Mouse (Mus musculus) WW6 (cell line): ENCODE data around the gene Itgal.

ENCODE experiments used
- DNase-seq: peaks from one replicate; pipeline ENCODE4 v3.0.0-alpha.2; 2013; ENCODE audit warnings: low read depth, low spot score

The Itgal gene

DNA sequence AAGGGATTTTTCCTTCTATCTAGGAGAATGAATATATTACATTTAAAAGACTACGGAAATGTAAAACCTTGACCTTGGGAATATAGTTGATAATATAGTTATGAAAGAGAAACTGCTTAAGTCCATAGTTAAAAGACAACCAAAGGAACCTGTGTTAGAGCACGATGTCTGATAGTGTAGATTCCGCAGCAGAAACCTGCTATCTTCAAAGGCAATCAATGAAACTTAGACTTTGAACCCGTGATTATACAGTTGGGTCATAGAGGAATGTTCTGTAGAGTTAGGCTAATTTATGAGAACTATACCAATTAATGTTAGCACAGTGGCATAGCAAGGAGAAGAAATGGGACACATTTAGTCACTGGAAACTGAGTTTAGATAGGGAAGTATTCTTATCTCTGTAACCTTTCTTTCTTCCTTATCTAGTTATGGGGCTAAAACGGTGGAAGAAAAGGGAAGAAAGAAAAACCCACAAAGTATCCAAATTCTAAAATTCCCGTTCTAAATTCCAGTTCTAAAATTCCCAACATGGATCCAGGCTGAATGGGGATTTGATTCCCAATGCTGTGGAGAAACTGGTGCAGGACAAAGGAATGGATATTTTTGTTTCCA is 82.4 kb downstream of the Itgal start:
- no peak for DNase-seq
